Mouse (Mus musculus) stomach, postnatal 0 days (tissue): ENCODE measurements around the gene Nlrp1b.

Source experiments
- CTCF ChIP-seq: IDR thresholded peaks from 2 replicates; pipeline ENCODE4 v1.5.1; 2016; ENCODE audit warnings: antibody characterized with exemption, low read depth, mild to moderate bottlenecking, moderate library complexity
- EP300 ChIP-seq: optimal IDR thresholded peaks from 2 replicates; pipeline ENCODE3; 2016; ENCODE audit warnings: antibody characterized with exemption

DNA sequence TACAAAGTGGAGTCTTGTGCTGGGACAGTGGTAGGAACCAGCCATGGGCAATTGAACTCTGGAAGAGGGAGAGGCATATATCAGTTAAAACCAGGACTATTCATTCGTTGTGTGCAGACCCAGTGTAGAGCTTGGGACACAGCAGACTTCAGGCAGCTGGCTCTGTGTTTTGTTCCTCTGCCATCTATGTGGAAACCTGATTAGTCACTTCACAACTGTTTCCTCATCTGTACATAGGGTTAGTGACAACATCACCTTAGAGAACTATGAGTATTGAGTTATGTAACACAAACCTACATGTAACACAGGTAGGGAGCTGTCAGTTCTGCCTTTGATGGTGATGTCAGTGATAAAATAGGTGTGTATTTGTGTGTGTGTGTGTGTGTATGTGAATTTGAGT, 66.4 kb downstream of the Nlrp1b start:
- TF ChIP-seq CTCF (no peak), EP300 (no peak)
